Mouse (Mus musculus) C2C12 (cell line): ENCODE results near the gene Dusp28.

Source experiments
- CEBPB ChIP-seq: IDR thresholded peaks from one replicate; pipeline ENCODE4 v1.6.1; 2011; ENCODE audit warnings: low read depth, mild to moderate bottlenecking, control low read depth, moderate library complexity
- CTCF ChIP-seq: IDR thresholded peaks from one replicate; pipeline ENCODE4 v1.5.1; 2011; ENCODE audit not compliant: control insufficient read depth, insufficient read depth, insufficient read length
- FOSL1 ChIP-seq: IDR thresholded peaks from one replicate; pipeline ENCODE4 v1.8.0; 2011; ENCODE audit warnings: mild to moderate bottlenecking, low read length; ENCODE audit not compliant: poor library complexity, insufficient read depth, severe bottlenecking
- MAX ChIP-seq: IDR thresholded peaks from one replicate; pipeline ENCODE4 v1.6.1; 2011; ENCODE audit warnings: mild to moderate bottlenecking, control low read depth
- MYOD1 ChIP-seq: IDR thresholded peaks from one replicate; pipeline ENCODE4 v1.6.1; 2011; ENCODE audit warnings: low read depth; ENCODE audit not compliant: control insufficient read depth, insufficient read length
- MYOG ChIP-seq: IDR thresholded peaks from one replicate; pipeline ENCODE4 v1.6.1; 2011; ENCODE audit not compliant: control insufficient read depth, insufficient read length; ENCODE audit errors: extremely low read depth
- USF1 ChIP-seq: IDR thresholded peaks from one replicate; pipeline ENCODE4 v1.6.1; 2011; ENCODE audit warnings: low read depth, mild to moderate bottlenecking, control low read depth, moderate library complexity

- TF ChIP-seq CTCF (no peak), MAX (no peak), USF1 (no peak), FOSL1 (no peak), MYOD1 (no peak), CEBPB (no peak), MYOG (no peak)
Measured at GRCm38 (mm10) chr1:92874011-92874410, 32.8 kb upstream of the Dusp28 start.
